Mouse (Mus musculus): ENCODE data around the gene Faap20.

Faap20 gene

DNA sequence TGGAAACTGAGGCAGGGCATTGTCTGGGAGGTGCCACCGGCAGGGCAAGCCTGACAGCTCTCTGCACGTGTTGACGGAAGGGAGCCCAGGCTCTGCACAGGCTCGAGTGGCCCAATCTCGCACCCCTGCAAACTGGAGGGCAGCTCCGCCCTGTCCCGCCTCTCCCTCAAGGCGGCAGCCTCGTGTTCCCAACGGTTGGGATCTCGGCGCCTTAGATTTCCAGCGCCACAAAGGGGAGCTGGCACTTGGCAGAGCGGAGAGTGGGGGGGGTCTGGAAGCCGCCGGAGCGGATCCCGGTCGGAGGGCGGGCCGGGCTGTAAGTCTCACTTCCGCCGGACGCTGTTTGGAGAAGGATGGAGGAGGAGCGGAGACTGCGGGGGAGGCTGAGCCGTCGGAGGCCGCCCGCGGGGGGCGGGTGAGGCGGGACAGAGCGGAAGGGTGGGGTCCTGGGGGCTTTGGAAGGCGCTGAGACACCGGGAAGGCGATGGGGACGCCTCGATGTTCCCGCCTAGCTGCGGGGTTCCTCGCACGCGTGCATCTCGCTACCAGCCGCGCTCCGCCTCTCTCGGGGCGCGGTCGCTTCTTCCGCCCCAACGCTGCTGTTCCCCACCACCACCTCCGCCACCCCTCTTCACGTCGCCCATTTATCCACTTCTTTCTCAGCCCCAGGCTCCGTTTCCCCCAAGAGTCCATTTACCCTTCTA, at the start of gene Faap20:
Gene Faap20 (plus strand): TSS at position 155 of the 704 bp plus-strand sequence.
- H3K27me3 ChIP-seq (ENCODE audit: control insufficient read depth, insufficient read depth, low read length, poor library complexity, severe bottlenecking), result no peaks in the 10 kb centered on the region
- peak; percentile 79 for DNase-seq (ENCODE audit: low read depth, low spot score)
- no peaks in the 10 kb centered on the region for H3K36me3 ChIP-seq (ENCODE audit: control insufficient read depth, insufficient read depth, low read length, poor library complexity, severe bottlenecking)

DNA sequence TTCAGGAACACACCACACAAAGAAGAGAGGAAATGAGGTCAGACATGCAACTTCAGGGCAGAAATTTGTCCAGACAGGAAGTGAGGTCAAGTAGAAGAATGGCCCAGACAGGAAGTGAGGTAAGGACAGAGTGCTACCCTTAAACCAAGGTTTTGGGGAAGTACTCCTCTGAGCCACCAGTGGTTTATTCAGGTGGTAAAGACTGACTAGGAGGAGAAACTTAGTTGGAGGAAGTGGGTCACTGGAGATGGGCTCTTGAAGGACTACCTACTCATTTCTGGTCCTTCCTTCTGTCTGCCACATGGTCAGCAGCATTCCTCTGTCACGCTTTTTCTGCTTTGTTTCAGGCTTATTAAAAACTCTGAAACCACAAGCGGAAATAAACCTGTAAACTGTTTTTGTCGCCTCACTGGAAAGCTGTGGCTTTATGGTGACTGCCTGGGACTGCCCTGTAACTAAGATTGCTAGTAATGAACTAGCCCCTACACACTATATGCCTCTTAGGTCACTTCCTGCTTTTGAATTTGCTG, 48.7 kb upstream of the Faap20 start:
- peak; percentile 97 for DNase-seq (ENCODE audit: low read depth, low spot score)
- Histone ChIP-seq H3K36me3 (ENCODE audit: control insufficient read depth, insufficient read depth, low read length, poor library complexity, severe bottlenecking) (no peaks in the 10 kb centered on the region), H3K27me3 (ENCODE audit: control insufficient read depth, insufficient read depth, low read length, poor library complexity, severe bottlenecking) (no peaks in the 10 kb centered on the region)

DNA sequence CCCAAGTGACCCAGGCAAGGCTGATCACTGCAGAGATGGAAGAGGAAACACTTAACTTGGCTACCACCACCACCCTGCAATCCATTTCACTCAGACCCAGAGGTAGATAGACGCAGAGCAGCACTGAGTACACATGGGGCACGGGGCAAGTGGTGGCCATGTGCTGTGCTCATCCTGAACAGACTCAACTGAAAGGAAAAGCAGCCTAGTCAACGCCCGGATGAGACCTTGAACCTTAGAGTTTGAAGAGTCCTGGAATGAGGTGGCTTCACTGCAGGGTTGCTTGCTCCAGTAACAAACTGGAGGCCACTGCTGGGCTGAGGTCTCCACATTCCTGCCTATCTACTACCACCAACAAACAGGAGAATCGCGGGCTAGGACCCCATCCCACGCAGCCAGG, 47.8 kb upstream of the Faap20 start:
- no peaks in the 10 kb centered on the region for H3K36me3 ChIP-seq (ENCODE audit: control insufficient read depth, insufficient read depth, low read length, poor library complexity, severe bottlenecking)
- no peak for DNase-seq (ENCODE audit: low read depth, low spot score)
- no peaks in the 10 kb centered on the region for H3K27me3 ChIP-seq (ENCODE audit: control insufficient read depth, insufficient read depth, low read length, poor library complexity, severe bottlenecking)

DNA sequence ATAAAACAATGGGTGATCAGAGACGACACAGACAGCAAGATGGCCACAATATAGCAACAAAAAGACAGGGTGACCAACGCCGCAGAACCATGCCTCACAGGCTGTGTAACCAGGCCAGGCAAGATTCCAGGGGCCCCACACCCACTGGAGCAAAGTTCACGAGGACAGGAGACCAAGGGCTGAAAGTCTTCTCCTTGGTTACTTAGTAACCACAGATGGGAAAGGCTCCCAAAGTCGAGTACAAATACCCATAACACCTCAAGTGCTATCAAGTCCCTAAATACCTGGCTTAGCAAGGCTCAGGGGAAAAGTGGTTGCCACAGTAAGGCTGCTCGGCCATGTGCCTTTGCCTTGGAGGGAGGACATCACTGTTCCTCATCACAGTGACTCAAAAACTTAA, 43.7 kb upstream of the Faap20 start:
- Histone ChIP-seq H3K36me3 (ENCODE audit: control insufficient read depth, insufficient read depth, low read length, poor library complexity, severe bottlenecking) (no peaks in the 10 kb centered on the region), H3K27me3 (ENCODE audit: control insufficient read depth, insufficient read depth, low read length, poor library complexity, severe bottlenecking) (no peaks in the 10 kb centered on the region)
- DNase-seq (ENCODE audit: low read depth, low spot score), result no peak

DNA sequence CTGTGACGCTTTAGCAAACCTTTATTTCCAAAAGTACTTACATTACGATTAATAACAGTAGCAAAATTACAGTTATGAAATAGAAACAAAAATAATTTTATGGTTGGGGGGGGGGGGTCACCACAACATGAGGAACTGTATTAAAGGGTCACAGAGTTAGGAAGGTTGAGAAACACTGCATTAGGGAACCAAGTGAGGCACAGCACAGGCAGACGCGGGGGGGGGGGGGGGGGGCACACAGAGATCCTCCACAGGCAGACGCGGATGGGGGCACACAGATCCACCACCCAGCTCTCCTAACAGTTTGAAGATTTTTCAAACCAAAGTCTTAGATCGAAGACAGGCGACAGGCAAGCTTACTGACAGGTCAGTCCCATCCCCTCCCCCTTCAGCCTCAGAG, 43.1 kb upstream of the Faap20 start:
- no peaks in the 10 kb centered on the region for H3K27me3 ChIP-seq (ENCODE audit: control insufficient read depth, insufficient read depth, low read length, poor library complexity, severe bottlenecking)
- DNase-seq (ENCODE audit: low read depth, low spot score), result no peak
- no peaks in the 10 kb centered on the region for H3K36me3 ChIP-seq (ENCODE audit: control insufficient read depth, insufficient read depth, low read length, poor library complexity, severe bottlenecking)

DNA sequence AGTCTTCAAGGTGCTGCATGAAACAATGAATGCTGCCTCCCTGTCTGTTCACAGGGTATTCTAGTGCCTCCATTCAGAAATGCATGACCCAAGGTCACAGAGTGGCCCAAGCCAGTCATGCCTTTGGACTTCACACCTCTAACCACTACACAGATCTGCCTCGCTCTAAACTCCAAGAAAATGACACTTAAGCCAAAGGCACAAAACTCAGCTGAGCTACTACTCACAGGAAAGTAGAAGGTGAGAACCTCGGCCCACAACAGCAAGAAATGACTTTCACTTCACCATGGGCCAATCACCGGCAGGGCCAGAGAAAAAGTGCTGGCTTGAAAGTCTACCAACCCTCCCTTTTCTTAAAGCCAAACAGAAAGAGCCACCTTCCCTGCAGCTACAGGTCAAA, 41.8 kb upstream of the Faap20 start:
- Histone ChIP-seq H3K27me3 (ENCODE audit: control insufficient read depth, insufficient read depth, low read length, poor library complexity, severe bottlenecking) (no peaks in the 10 kb centered on the region), H3K36me3 (ENCODE audit: control insufficient read depth, insufficient read depth, low read length, poor library complexity, severe bottlenecking) (no peaks in the 10 kb centered on the region)
- DNase-seq (ENCODE audit: low read depth, low spot score), result no peak

DNA sequence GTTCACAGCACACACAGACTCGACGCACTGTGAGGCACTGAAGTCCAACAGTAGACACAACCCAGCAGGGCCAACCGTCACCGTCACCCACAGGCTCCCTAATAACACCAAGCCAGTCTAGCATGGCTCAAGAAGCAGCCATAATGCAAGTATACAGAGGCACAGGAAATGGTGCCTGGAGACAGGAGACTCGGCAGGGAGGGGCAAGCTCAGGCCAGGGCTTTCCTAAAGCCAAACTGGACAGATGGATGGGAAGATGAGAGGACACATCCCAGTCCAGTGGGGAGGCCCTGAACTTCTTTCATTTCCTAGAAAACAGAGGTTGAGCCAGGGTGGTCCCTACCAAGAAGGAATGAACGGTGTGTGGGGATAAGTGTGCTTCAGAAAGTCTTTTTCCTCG, 41.0 kb upstream of the Faap20 start:
- no peaks in the 10 kb centered on the region for H3K27me3 ChIP-seq (ENCODE audit: control insufficient read depth, insufficient read depth, low read length, poor library complexity, severe bottlenecking)
- DNase-seq (ENCODE audit: low read depth, low spot score), result no peak
- H3K36me3 ChIP-seq (ENCODE audit: control insufficient read depth, insufficient read depth, low read length, poor library complexity, severe bottlenecking), result no peaks in the 10 kb centered on the region

DNA sequence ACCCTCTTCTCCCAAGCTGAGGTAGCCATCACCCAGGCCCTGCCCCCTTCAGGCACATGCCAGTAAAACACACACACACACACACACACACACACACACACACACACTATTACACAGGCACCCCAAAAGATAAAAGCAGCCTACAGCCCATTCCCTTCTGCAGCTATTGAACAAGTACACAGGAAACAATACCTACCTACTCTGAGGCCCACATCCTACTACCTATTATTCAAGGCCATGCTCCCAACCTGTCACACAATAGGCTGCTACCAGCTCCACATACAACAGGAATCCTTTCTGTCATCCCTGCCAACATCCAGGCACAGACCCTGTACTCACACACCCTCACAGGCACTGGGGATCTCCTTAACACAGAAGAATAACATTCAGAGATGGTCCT, 40.5 kb upstream of the Faap20 start:
- DNase-seq (ENCODE audit: low read depth, low spot score), result no peak
- H3K27me3 ChIP-seq (ENCODE audit: control insufficient read depth, insufficient read depth, low read length, poor library complexity, severe bottlenecking), result no peaks in the 10 kb centered on the region
- H3K36me3 ChIP-seq (ENCODE audit: control insufficient read depth, insufficient read depth, low read length, poor library complexity, severe bottlenecking), result no peaks in the 10 kb centered on the region

DNA sequence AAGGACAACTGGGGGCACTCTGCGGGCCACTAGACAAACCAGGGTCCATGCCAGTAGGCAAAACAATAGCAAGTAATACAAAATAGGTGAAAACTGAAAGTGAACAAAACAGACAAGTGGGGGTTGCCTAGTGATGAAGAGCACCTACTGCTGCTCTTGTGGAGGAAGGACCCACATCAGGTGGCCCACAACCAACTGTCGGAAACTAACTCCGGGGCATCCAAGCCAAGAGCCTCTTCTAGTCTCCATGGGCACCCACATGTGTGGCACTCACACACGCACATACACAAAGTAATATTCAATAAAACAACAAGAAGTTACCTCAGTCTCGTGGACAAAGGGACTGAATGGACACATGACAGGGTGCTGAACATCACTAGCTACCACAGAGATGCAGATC, 40.1 kb upstream of the Faap20 start:
- Histone ChIP-seq H3K36me3 (ENCODE audit: control insufficient read depth, insufficient read depth, low read length, poor library complexity, severe bottlenecking) (no peaks in the 10 kb centered on the region), H3K27me3 (ENCODE audit: control insufficient read depth, insufficient read depth, low read length, poor library complexity, severe bottlenecking) (no peaks in the 10 kb centered on the region)
- no peak for DNase-seq (ENCODE audit: low read depth, low spot score)

DNA sequence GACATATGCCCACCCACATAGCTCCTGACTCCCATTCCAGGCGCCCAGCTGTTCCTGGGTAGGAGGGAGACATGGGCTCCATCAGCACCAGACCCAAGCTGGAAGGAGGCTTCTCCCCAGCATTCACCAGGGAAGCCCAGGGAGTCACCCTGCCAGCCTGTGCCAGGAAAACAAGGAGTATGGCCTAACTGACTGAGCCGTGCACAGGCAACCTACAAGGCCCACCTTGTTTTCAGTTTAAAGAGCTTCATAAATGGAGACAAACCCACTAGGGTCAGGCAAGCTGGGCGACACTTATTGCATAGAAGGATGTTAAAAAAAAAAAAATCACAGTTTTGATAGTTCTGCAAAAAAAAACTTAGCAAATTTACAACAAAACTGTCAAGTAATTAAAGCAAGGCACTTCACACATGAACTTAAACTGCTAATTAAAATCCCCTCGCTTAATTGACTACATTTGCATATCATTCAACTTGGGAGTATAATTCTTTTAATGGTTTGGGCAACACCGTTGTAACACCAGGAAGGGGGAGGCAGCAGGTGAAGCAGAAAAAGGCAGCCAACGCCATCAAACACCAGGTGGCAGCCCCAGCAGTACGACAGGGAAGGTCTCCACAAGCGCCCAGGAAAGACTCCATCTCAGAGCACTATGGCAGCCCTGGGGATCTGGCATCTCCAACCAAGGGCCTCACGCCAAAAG, 36.4 kb upstream of the Faap20 start:
- no peaks in the 10 kb centered on the region; the same call in 1 of the 2 replicates for H3K36me3 ChIP-seq (ENCODE audit: control insufficient read depth, insufficient read depth, low read length, poor library complexity, severe bottlenecking)
- DNase-seq (ENCODE audit: low read depth, low spot score), result no peak
- no peaks in the 10 kb centered on the region for H3K27me3 ChIP-seq (ENCODE audit: control insufficient read depth, insufficient read depth, low read length, poor library complexity, severe bottlenecking)

DNA sequence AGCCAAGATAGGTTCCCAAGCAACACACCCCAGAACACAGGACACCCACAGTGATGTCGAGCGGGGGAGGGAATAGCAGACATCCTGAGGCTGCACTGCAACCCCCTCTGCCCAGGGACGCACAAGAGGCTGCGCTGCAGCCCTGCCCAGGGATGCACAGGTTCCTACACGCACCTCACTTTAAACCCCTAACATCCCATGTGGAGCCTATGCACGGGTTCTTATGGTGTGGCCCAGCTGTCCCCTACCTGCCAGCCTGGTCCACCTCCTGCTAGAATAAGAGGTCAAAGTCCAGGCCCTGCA, 35.9 kb upstream of the Faap20 start:
- Histone ChIP-seq H3K36me3 (ENCODE audit: control insufficient read depth, insufficient read depth, low read length, poor library complexity, severe bottlenecking) (no peaks in the 10 kb centered on the region; the same call in 1 of the 2 replicates), H3K27me3 (ENCODE audit: control insufficient read depth, insufficient read depth, low read length, poor library complexity, severe bottlenecking) (no peaks in the 10 kb centered on the region)
- DNase-seq (ENCODE audit: low read depth, low spot score), result no peak

DNA sequence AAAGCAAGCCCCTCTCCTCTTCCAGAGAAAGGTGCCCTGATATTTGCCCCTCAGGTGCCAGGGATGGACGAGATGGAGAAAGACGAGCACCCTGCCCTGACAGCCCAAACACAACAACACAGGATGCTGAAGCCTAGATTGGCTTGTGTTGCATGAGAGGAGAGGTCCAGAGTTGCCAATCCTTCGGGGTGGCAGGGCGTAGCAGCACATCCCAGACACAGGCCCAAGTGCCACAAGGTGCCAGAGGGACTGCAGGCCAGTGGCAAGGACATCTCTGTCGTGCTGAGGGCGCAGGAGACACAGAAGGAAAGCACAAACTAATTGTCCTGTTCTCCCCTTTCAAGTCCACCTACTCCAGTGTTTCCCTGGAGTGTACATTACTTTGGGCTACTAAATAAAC, 35.4 kb upstream of the Faap20 start:
- no peaks in the 10 kb centered on the region for H3K27me3 ChIP-seq (ENCODE audit: control insufficient read depth, insufficient read depth, low read length, poor library complexity, severe bottlenecking)
- DNase-seq (ENCODE audit: low read depth, low spot score), result no peak
- H3K36me3 ChIP-seq (ENCODE audit: control insufficient read depth, insufficient read depth, low read length, poor library complexity, severe bottlenecking), result no peaks in the 10 kb centered on the region; the same call in 1 of the 2 replicates

DNA sequence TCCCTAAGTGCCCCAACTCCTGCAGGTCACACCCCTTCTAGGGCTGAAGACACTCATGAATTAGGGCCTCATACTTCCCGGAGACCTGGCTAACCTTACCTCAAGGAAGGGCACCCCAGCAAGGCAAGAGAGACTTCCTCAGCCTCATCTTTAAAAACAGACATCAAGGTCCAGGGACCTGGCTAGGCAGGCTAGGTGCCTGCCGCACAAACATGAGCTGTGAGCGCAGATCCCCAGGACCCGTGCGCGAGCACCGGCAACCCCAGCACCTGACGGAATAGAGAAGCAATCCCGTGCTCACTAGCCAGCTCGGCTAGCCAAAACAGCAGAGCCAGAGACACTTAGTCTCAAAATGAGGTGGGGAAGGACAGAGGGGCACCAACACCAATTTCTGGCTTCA, 34.8 kb upstream of the Faap20 start:
- no peak for DNase-seq (ENCODE audit: low read depth, low spot score)
- H3K36me3 ChIP-seq (ENCODE audit: control insufficient read depth, insufficient read depth, low read length, poor library complexity, severe bottlenecking), result no peaks in the 10 kb centered on the region; the same call in 1 of the 2 replicates
- H3K27me3 ChIP-seq (ENCODE audit: control insufficient read depth, insufficient read depth, low read length, poor library complexity, severe bottlenecking), result no peaks in the 10 kb centered on the region

DNA sequence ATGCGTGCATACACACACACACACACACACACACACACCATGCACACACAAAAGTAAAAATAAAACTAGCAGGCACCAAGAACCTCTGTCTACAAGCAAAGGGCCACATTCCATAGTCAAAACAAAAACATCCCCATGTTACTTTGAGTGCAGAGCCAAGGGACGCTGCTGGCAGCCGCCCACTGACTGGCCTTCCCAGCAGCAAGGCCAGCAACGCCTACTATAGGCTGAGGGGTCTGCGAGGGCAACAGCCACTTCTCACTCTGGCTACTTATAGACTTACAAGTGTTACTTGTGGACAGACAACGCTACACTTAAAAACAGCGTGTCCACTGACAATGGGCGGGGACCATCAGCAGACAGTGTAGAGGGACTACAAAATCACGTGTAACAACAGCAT, 34.4 kb upstream of the Faap20 start:
- DNase-seq (ENCODE audit: low read depth, low spot score), result no peak
- Histone ChIP-seq H3K27me3 (ENCODE audit: control insufficient read depth, insufficient read depth, low read length, poor library complexity, severe bottlenecking) (no peaks in the 10 kb centered on the region), H3K36me3 (ENCODE audit: control insufficient read depth, insufficient read depth, low read length, poor library complexity, severe bottlenecking) (no peaks in the 10 kb centered on the region; the same call in 1 of the 2 replicates)

DNA sequence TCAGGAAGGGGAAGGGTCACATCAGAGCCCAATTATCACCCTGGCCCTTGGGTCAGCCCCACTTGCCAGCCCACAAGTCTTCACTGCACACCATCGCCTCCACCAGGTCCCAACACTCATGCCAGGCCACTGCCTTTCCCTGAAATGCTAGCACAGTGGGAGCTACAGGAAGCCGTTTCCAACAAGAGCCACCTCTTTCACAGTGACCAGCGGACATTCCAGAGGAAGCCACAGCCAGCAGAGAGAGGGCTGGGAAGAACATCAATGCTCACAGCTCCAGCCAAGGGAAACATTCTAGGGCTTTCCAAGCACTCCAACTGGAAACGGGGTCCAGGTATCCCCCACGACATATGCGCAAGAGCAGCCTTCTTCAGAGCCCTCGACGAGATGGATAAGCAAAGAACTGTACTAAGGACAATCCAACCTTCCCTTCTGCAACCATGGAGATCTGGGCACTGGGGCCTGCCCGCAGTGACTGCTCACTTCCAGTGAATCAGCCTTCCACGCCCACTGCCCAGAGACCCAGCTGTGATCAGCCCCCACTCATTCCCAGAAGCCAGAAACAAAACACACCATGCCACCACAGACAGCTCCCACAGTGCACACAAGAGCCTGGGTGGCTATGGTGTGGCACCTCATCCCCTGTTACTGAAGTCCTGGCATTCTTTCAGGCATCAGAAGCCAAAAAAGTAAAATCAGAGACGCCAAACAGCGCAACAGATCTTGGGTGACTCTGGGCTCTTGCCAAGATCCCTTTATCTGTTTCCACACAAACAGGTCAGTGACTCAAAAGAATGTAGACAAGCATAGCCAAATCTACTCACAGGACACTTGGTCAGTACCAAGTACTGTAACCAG, 33.6 kb upstream of the Faap20 start:
- no peak for DNase-seq (ENCODE audit: low read depth, low spot score)
- Histone ChIP-seq H3K36me3 (ENCODE audit: control insufficient read depth, insufficient read depth, low read length, poor library complexity, severe bottlenecking) (no peaks in the 10 kb centered on the region; the same call in 1 of the 2 replicates), H3K27me3 (ENCODE audit: control insufficient read depth, insufficient read depth, low read length, poor library complexity, severe bottlenecking) (no peaks in the 10 kb centered on the region)
